Mouse (Mus musculus) CH12.LX (cell line): ENCODE measurements at regions not wholly inside any gene's neighbourhood (a gene's known extent, or its start where the extent isn't known, plus 50 kb on each side); places are given as distances from the start of the nearest gene placed in this dataset.

Source experiments
- DNase-seq: peaks from one replicate; pipeline ENCODE4 v3.0.0-alpha.2; 2013; ENCODE audit errors: extremely low read depth
- H3K27ac ChIP-seq: 2 replicates; pipeline ENCODE4 v1.5.1; 2012; ENCODE audit warnings: low read depth, mild to moderate bottlenecking, control low read depth, moderate library complexity; ENCODE audit not compliant: insufficient read depth
- H3K27me3 ChIP-seq: replicated peaks from 2 replicates; pipeline ENCODE3; 2012; ENCODE audit warnings: inconsistent platforms
- H3K36me3 ChIP-seq, 2 experiments: replicated peaks in 1 of 2; 2 replicates each; pipeline versions ENCODE3 to v1.6.1; 2012; ENCODE audit warnings: inconsistent platforms in 1 of 2, low read length in 1 of 2, mild to moderate bottlenecking in 1 of 2, mixed read lengths in 1 of 2, moderate library complexity in 1 of 2; ENCODE audit not compliant: control insufficient read depth in 1 of 2, insufficient read depth in 1 of 2
- H3K4me1 ChIP-seq, 2 experiments: 2 replicates each; pipeline ENCODE4 v1.6.1; 2012; ENCODE audit warnings: inconsistent platforms in 1 of 2, moderate library complexity in 1 of 2; ENCODE audit not compliant: insufficient read depth in 2 of 2, control insufficient read depth in 1 of 2
- H3K4me2 ChIP-seq: 2 replicates; pipeline ENCODE4 v1.6.1; 2012; ENCODE audit warnings: low read depth, mild to moderate bottlenecking, control low read depth; ENCODE audit not compliant: poor library complexity, insufficient read depth, severe bottlenecking
- H3K4me3 ChIP-seq, 3 experiments: fragments of 150-350 bp in 1 of 3; sonication (generic) in 1 of 3; replicated peaks in 1 of 3; 2 replicates each; pipeline versions ENCODE3 to v1.5.1; 2011 to 2012; ENCODE audit warnings: low read depth in 2 of 3, low read length in 2 of 3, mild to moderate bottlenecking in 2 of 3, moderate library complexity in 2 of 3, control low read depth in 1 of 3, improper control_type of control experiment in 1 of 3, inconsistent platforms in 1 of 3, mixed read lengths in 1 of 3; ENCODE audit not compliant: poor library complexity in 1 of 3
- H3K79me2 ChIP-seq: replicated peaks from 2 replicates; pipeline ENCODE4 v1.6.1; 2012; ENCODE audit warnings: mild to moderate bottlenecking, moderate library complexity; ENCODE audit not compliant: control insufficient read depth, poor library complexity, insufficient read depth, severe bottlenecking; ENCODE audit errors: extremely low read depth
- H3K9ac ChIP-seq: 2 replicates; pipeline ENCODE4 v1.6.1; 2012; ENCODE audit warnings: low read depth, mild to moderate bottlenecking, control low read depth, moderate library complexity; ENCODE audit not compliant: insufficient read depth
- H3K9me3 ChIP-seq: replicated peaks from 2 replicates; pipeline ENCODE3; 2012; ENCODE audit warnings: low read length, inconsistent platforms, mixed read lengths
- CHD2 ChIP-seq: IDR thresholded peaks from 2 replicates; pipeline ENCODE4 v1.6.1; 2011; ENCODE audit warnings: low read length, improper control_type of control experiment
- CTCF ChIP-seq, 2 experiments: IDR thresholded peaks in 1 of 2; conservative IDR thresholded peaks in 1 of 2; 2 replicates each; pipeline ENCODE4 v1.5.1; 2011 to 2012; ENCODE audit warnings: low read depth in 2 of 2, low read length in 2 of 2, improper control_type of control experiment in 1 of 2, inconsistent platforms in 1 of 2, mild to moderate bottlenecking in 1 of 2, moderate library complexity in 1 of 2
- E2F4 ChIP-seq: IDR thresholded peaks from 2 replicates; pipeline ENCODE4 v1.6.1; 2011; ENCODE audit warnings: low read depth, low read length, improper control_type of control experiment; ENCODE audit not compliant: insufficient replicate concordance
- ELF1 ChIP-seq: IDR thresholded peaks from 2 replicates; pipeline ENCODE4 v1.6.1; 2014; ENCODE audit warnings: low read depth, mild to moderate bottlenecking, inconsistent platforms, low read length, improper control_type of control experiment
- EP300 ChIP-seq: IDR thresholded peaks from 2 replicates; pipeline ENCODE4 v1.6.1; 2011; ENCODE audit warnings: low read length, improper control_type of control experiment
- IRF4 ChIP-seq: IDR thresholded peaks from 2 replicates; pipeline ENCODE4 v1.6.1; 2014; ENCODE audit warnings: low read depth, mild to moderate bottlenecking, inconsistent platforms, low read length, improper control_type of control experiment
- JUND ChIP-seq: conservative IDR thresholded peaks from 2 replicates; pipeline ENCODE4 v1.6.1; 2011; ENCODE audit warnings: low read depth, low read length, improper control_type of control experiment
- KAT2A ChIP-seq: IDR thresholded peaks from 2 replicates; pipeline ENCODE4 v1.6.1; 2012; ENCODE audit warnings: low read length, improper control_type of control experiment, inconsistent platforms; ENCODE audit not compliant: insufficient replicate concordance
- MAFK ChIP-seq: IDR thresholded peaks from 2 replicates; pipeline ENCODE4 v1.6.1; 2011; ENCODE audit warnings: low read length, improper control_type of control experiment; ENCODE audit not compliant: insufficient replicate concordance
- MAZ ChIP-seq: IDR thresholded peaks from 2 replicates; pipeline ENCODE4 v1.6.1; 2012; ENCODE audit warnings: low read depth, mild to moderate bottlenecking, inconsistent platforms, low read length, improper control_type of control experiment, moderate library complexity
- MEF2A ChIP-seq: IDR thresholded peaks from 2 replicates; pipeline ENCODE4 v1.6.1; 2014; ENCODE audit warnings: low read depth, mild to moderate bottlenecking, inconsistent platforms, low read length, improper control_type of control experiment, borderline replicate concordance
- MYC ChIP-seq: IDR thresholded peaks from 2 replicates; pipeline ENCODE4 v1.6.1; 2011; ENCODE audit warnings: low read depth, mild to moderate bottlenecking, improper control_type of control experiment, low read length
- NRF1 ChIP-seq: IDR thresholded peaks from 2 replicates; pipeline ENCODE4 v1.6.1; 2014; ENCODE audit warnings: low read depth, mild to moderate bottlenecking, inconsistent platforms, low read length, improper control_type of control experiment, moderate library complexity
- PAX5 ChIP-seq: IDR thresholded peaks from 2 replicates; pipeline ENCODE4 v1.6.1; 2012; ENCODE audit warnings: low read length, inconsistent platforms, mixed read lengths
- POLR2A ChIP-seq: IDR thresholded peaks from 2 replicates; pipeline ENCODE4 v1.6.1; 2011; ENCODE audit warnings: low read depth, mild to moderate bottlenecking, improper control_type of control experiment, low read length
- POLR2AphosphoS2 ChIP-seq: IDR thresholded peaks from 2 replicates; pipeline ENCODE4 v1.6.1; 2011; ENCODE audit warnings: low read depth, low read length, improper control_type of control experiment
- RAD21 ChIP-seq: IDR thresholded peaks from 2 replicates; pipeline ENCODE4 v1.6.1; 2011; ENCODE audit warnings: low read depth, mild to moderate bottlenecking, low read length, improper control_type of control experiment, moderate library complexity
- RCOR1 ChIP-seq: conservative IDR thresholded peaks from 2 replicates; pipeline ENCODE4 v1.6.1; 2012; ENCODE audit warnings: low read depth, mild to moderate bottlenecking, inconsistent platforms, low read length, improper control_type of control experiment
- TBP ChIP-seq: conservative IDR thresholded peaks from 2 replicates; pipeline ENCODE4 v1.6.1; 2011; ENCODE audit warnings: low read depth, low read length, improper control_type of control experiment
- TCF12 ChIP-seq: IDR thresholded peaks from 2 replicates; pipeline ENCODE4 v1.6.1; 2014; ENCODE audit warnings: low read depth, mild to moderate bottlenecking, inconsistent platforms, low read length, improper control_type of control experiment
- UBTF ChIP-seq: IDR thresholded peaks from 2 replicates; pipeline ENCODE4 v1.6.1; 2012; ENCODE audit warnings: low read depth, mild to moderate bottlenecking, inconsistent platforms, low read length, improper control_type of control experiment, moderate library complexity
- ZKSCAN1 ChIP-seq: IDR thresholded peaks from 2 replicates; pipeline ENCODE4 v1.6.1; 2012; ENCODE audit warnings: low read depth, inconsistent platforms, low read length, improper control_type of control experiment, borderline replicate concordance
- ZNF384 ChIP-seq: IDR thresholded peaks from 2 replicates; pipeline ENCODE4 v1.6.1; 2012; ENCODE audit warnings: low read depth, low read length, improper control_type of control experiment, inconsistent platforms
- dilution Hi-C: fragments of 300-500 bp; cut with MboI; formaldehyde crosslinking; loops from 2 replicates; pipeline ENCODE4 v1.14.3; 2020; ENCODE audit warnings: low sequenced_read_pairs; ENCODE audit not compliant: extremely low pct_unique_long_range_greater_than_20kb, extremely low pct_ligation_motif_present
- in situ Hi-C: fragments of 300-500 bp; cut with MboI; formaldehyde crosslinking; loops from 3 replicates; pipeline ENCODE4 v1.14.3; 2019; ENCODE audit warnings: low sequenced_read_pairs, low pct_ligation_motif_present, low pct_unique_long_range_greater_than_20kb, mixed read lengths

DNA sequence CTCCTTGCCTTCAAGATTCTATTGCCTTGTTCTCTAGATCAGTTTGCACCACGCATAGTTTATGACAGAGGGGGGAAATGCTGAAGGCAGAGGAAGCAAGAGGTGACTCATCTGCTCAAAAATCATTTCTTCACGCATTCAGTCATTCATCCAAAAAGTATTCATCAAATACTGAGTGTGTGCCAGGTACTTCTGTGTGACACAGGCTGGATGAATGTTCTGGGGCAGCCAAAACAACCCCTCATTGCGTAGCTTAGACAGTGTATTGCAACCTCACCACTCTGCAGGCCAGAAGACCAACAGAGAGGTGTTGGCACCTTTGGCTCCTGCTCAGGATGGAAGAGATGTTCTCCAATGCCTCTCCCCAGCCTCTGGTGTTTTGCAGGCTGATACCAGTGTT is 72.9 kb upstream of the Lnx1 start:
- Histone ChIP-seq H3K4me3 (no peak overlapping the region), H3K9me3 (peaks cover 3% of the 10 kb centered on the region), H3K79me2 (no peaks in the 10 kb centered on the region), H3K27ac (no peak overlapping the region), H3K27me3 (no peaks in the 10 kb centered on the region), H3K4me1 (peaks cover 0 to 8% of the 10 kb centered on the region in 2 experiments; a peak in 2 of 4 replicates), H3K36me3 (no peaks in the 10 kb centered on the region), H3K9ac (no peak overlapping the region), H3K4me2 (no peak overlapping the region)
- no peak for TF ChIP-seq KAT2A
- no peak for TF ChIP-seq MAZ
- no peak for TF ChIP-seq EP300
- TF ChIP-seq ZNF384 = no peak
- TF ChIP-seq TBP = no peak
- TF ChIP-seq CTCF (conservative IDR thresholded peaks at IDR 0.05 in 1 of 2, IDR thresholded peaks at IDR 0.05 in 1 of 2; ENCODE audit: low read depth in 2 of 2, low read length in 2 of 2) = no peak
- TF ChIP-seq ZKSCAN1 = no peak
- no peak for TF ChIP-seq JUND
- TF ChIP-seq ELF1 = no peak
- in situ Hi-C loops (no loop called here), dilution Hi-C loops (no loop called here)
- DNase-seq = no peak

DNA sequence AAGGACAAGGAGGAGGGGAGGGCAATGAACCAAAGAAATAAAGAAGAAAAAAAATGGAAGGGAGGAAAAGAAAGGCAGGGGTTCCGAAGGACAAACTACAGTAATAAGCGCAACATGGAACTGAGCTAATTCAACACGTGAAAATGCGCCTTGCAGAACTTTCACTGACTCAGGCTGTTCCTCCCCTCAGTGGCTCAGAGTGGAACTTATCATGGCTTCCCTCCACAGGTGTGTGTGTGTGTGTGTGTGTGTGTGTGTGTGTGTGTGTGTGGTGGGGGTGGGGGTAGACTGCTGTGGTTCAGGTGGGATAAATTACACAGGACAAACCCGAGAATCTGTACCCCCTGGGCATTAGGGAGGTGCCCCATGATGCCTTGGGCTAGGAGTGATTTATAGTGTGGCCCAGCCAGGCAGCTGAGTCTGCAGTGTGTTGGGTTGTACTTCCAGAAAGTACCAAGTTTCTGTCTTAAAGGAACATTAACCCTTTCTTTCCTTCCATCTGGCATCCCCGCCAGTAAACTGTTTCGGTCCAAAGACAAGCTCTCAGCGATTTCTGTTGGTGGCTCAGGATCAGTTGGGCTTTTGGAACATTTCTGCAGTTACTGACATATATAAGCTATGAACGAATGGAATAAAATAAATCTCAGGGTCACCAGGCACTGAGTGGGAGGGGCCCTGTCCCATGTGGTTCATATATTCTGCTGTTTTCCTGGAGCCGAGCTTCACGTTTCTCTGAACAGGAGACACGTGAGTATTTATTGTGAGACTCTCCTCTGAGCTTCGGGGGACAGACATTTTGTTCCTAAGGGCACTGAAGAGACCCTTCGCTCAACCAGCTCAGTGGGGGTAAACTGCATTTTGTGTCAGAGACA is 71.1 kb upstream of the Lnx1 start:
- Histone ChIP-seq H3K4me1 (peaks cover 0 to 16% of the 10 kb centered on the region in 2 experiments; a peak in 2 of 4 replicates), H3K79me2 (no peaks in the 10 kb centered on the region), H3K9ac (no peak overlapping the region), H3K9me3 (peaks cover 3% of the 10 kb centered on the region), H3K36me3 (no peaks in the 10 kb centered on the region), H3K4me2 (no peak overlapping the region), H3K4me3 (no peak overlapping the region), H3K27me3 (no peaks in the 10 kb centered on the region), H3K27ac (no peak overlapping the region)
- in situ Hi-C loops = no loop called here
- no peak for TF ChIP-seq E2F4
- no peak for TF ChIP-seq NRF1
- dilution Hi-C loops = no loop called here
- no peak for DNase-seq

DNA sequence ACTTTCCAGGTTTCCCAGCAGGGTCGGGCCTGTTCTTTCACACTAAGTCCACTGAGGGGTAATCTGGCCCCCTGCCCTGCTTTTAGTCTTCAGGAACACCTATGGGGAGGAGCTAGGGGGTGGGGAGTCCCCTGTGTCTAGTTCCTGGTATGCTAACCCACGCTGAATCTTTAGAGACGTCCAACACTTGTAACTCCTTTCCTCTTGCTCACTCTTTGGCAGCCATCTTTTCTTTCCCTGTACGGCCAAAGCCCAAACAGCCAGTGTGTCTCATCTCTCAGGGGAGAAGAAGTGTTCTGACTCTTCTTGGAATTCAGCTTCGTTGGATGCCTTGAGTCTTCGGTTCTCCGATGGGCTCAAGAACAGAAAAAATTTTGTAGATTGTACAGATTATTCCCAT is 68.4 kb upstream of the Lnx1 start:
- dilution Hi-C loops (no loop called here), in situ Hi-C loops (no loop called here)
- Histone ChIP-seq H3K9ac (no peak overlapping the region), H3K9me3 (peaks cover 3% of the 10 kb centered on the region), H3K27ac (no peak overlapping the region), H3K4me3 (no peak overlapping the region), H3K79me2 (no peaks in the 10 kb centered on the region), H3K4me1 (peaks cover 0 to 9% of the 10 kb centered on the region in 2 experiments; a peak in 2 of 4 replicates), H3K4me2 (no peak overlapping the region), H3K27me3 (no peaks in the 10 kb centered on the region), H3K36me3 (no peaks in the 10 kb centered on the region)
- DNase-seq = no peak
- TF ChIP-seq PAX5 (no peak), POLR2AphosphoS2 (no peak), TBP (no peak), JUND (no peak), MYC (no peak), CHD2 (no peak), RAD21 (no peak), ZKSCAN1 (no peak), UBTF (no peak), MEF2A (no peak), EP300 (no peak), RCOR1 (no peak), TCF12 (no peak), MAFK (no peak), POLR2A (no peak), IRF4 (no peak)
